Mouse (Mus musculus) activated CD4-positive, CD25-positive, alpha-beta regulatory T cell, adult 4 months (primary cell): ENCODE results near the gene Zfp791. TPM values are rescaled to one million over a fixed set of nuclear protein-coding genes. Genes with fewer than 3 reads are reported as not detected.
A peak's percentile ranks its signal among the peaks of the same experiment; 100 is the strongest.
"Not testable (repeated sequence)": the region's sequence is repeated elsewhere in the genome, so short reads cannot be mapped to it uniquely, and the experiment has no call there.

Experiments used
- ATAC-seq: one replicate; pipeline ENCODE4 v1.8.0; 2017
- polyA plus RNA-seq, 2 experiments: library from polyadenylated mRNA; unstranded; fragments of 100-300 nt; shearing (Covaris generic); gene quantifications; one replicate each; pipeline ENCODE4 v1.2.1; 2017

Gene Zfp791
- polyA plus RNA-seq, 2 experiments from 2014 or later: not detected

GRCm38 (mm10) chr8:85082169-85082568 lies 40.7 kb downstream of the Zfp791 start:
- not testable (repeated sequence) for ATAC-seq

GRCm38 (mm10) chr8:85081216-85081555 lies 41.7 kb downstream of the Zfp791 start, which contains the start of gene Wdr83:
Gene Wdr83 (minus strand): TSS chr8:85081306.
- peak; percentile 20 for ATAC-seq

DNA sequence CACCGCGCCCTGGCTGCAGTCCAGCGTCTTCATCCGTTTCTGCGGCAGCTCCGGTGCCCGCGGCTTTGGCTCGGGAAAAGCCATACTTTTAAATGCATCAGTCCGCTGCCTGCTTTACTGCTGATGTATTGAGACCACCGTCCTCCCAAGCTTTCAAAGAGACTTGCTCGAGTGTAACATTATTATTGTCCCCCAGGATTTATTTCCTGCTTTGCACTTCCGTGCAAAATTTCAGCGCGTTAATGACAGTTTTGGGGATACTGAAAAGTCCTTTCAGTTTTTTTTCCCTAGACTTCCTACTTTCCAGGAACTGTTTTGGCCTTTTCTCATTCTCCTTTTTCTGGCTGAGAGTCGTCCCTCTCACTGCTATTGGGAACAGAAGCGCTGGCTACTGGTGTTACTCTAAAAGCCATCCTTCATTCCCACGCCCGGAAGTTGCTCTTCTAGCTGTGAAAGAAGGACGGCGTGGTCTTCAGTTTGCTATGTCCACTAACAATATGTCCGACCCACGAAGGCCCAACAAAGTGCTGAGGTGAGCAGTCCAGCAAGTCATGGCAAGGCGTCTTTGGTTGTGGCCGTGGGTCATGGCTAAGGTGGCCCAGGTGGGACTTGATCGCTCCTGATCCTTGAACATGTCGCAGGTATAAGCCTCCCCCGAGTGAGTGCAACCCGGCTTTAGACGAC lies 42.2 kb downstream of the Zfp791 start, which contains the start of gene Wdr83os:
Gene Wdr83os (plus strand): TSS at position 209 of the 684 bp plus-strand sequence.
- peak; percentile 7 for ATAC-seq

GRCm38 (mm10) chr8:85080214-85080531 lies 42.7 kb downstream of the Zfp791 start:
- no peak for ATAC-seq

GRCm38 (mm10) chr8:85076993-85077392 lies 45.9 kb downstream of the Zfp791 start:
- ATAC-seq: peak; percentile 66

DNA sequence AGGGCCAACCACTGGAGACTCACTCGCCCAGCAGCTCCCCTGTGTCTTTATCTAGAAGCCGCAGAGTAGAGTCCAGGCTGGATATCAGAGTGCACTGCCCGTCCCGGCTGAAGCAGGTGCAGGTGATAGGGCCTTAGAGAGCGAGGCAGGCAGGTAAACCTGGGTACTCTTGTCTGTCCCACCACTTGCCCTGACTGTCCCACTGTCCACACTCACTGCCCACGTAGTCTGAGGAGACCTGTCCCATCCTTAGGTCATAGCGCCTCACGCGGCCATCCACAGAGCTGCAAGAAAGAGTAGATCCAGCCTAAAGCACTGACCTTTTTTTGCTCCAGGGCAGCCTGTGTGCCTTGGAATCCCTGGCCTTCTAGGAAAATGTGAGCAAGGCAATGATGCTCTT lies 46.9 kb downstream of the Zfp791 start:
- no peak for ATAC-seq

- no peak for ATAC-seq
Observed at GRCm38 (mm10) chr8:85074617-85075016, 48.3 kb downstream of the Zfp791 start.

GRCm38 (mm10) chr8:85074167-85074566 lies 48.7 kb downstream of the Zfp791 start:
- ATAC-seq: no peak

DNA sequence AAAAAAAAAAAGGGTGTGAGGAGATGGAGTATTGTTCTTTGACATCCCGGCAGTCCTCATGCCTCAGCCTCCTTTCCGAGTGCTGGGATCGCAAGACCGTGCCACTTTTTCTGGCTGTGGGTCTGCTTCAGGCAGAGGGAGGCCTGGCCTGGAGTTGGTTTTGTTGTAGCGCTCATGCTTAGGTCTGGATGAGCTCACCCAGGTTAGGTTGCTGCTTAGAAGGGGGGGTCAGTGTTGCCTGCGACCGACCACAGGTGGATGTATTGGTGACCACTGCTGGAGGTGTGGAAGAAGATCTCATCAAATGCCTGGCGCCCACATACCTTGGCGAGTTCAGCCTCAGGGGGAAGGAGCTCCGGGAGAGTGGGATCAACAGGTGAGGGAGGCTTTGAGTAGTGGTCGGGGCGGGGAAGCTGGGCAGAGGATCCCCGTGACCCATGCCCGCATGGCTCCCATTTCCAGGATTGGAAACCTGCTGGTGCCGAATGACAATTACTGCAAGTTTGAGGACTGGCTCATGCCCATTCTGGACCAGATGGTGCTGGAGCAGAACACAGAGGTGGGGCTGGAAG lies 49.8 kb downstream of the Zfp791 start:
- ATAC-seq: no peak

- ATAC-seq: no peak
Observed at GRCm38 (mm10) chr8:85072364-85072929, 50.4 kb downstream of the Zfp791 start.

GRCm38 (mm10) chr8:85071514-85072281 lies 51.2 kb downstream of the Zfp791 start, which contains the start of gene Dhps:
Gene Dhps (plus strand): TSS chr8:85071757.
- ATAC-seq: peak; percentile 91

- ATAC-seq: no peak
Observed at GRCm38 (mm10) chr8:85071041-85071440, 51.9 kb downstream of the Zfp791 start.

DNA sequence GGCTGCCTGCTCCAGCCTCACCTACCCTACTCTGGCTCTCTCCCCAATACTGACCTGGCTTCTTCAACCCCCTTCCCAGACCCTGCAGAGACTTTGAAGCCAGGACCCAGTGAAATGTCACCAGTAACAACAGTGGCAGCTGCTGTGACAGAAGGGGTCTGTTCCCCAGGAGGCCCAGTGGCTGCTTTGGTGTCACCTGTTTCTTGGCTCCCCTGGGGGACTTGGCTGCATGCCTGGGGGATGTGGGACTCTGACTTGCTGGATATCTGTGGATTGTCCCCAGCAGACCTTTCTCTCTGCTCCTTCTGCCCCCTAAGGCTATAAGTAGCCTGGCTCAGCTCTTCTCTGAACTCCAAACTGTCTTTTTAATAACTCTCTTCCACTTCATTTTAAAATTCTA lies 54.9 kb downstream of the Zfp791 start, which contains the start of gene Gm5741:
Gene Gm5741 (minus strand): TSS at position 1 of the 400 bp plus-strand sequence.
- no peak for ATAC-seq

DNA sequence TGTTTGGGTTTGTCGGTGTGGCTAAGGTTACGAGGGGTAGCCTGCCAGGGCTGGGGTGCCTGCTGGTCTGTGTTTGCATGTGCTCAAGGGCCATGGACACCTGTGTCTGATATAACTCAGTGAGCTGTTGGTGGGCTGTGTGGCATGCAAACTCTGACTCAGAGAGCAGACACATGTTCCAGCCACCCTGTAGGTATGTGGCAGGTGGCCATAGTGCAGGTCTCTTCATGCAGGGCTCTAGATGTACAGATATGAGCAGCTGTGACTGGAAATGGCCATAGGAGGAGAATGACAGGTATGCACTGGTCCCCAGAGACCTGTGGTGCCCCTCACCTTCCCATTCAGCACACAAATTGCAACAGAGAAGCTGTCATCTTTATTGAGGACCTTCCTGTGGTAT lies 55.7 kb downstream of the Zfp791 start:
- ATAC-seq: no peak

DNA sequence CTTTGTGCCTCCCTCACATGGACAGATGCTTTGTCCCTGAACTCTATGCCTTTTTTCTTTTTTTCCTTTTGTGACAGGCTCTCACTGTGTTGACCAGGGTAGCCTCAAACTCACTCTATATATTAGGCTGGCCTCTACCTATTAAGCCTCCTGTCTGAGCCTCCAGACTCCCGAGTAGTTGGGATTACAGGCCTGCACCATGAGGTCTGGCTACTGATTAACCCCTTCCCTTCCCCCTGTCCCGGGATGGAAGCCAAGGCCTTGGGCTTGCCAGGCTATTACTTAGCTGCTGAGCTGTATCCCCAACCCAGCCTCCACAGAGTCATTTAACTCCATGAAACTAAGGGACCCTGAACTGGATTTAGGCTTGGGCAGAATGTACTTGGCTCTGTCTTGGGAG lies 57.7 kb downstream of the Zfp791 start:
- no peak for ATAC-seq

- no peak for ATAC-seq
Observed at GRCm38 (mm10) chr8:85062603-85063002, 60.3 kb downstream of the Zfp791 start.

DNA sequence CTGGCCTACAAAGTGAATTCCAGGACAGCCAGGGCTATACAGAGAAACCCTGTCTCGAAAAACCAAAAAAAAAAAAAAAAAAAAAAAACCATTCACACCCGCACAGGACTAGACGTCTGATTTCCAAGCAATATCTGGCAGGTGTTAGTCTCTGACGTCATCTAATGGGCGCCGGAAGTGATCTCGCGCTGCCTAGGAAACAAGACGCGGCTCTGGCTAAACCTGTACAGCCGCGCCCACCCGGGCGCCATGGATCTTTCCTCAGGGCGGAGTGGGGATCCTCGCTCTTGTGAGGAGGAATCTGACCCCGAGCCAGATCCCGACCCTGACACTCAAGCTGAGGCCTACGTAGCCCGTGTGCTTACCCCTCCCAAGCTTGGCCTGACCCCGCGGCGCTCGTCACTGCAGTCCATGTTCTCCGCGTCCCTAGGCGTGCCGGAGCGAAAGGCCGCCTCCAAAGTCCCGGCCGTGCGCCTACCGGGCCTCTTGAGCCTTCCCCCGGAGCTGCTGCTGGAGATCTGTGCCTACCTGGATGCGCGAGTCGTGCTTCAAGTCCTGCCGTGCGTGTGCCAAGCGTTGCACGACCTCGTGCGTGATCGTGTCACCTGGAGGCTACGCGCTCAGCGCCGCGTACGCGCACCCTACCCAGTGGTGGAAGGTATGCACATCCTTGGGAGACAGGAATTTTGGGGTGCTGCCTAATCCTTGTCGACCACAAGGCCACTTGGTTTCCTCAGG lies 62.8 kb downstream of the Zfp791 start, which contains the start of gene Fbxw9:
Gene Fbxw9 (plus strand): TSS at position 177 of the 738 bp plus-strand sequence.
- ATAC-seq: peak; percentile 99

Other genes starting within 250 kb of the Zfp791 start
- gene Gcdh, start 229.2 kb downstream of the Zfp791 start, polyA plus RNA-seq: 10 to 100 TPM; 11.3 to 15.1 TPM
- 1 to 10 TPM in 1 of 2 experiments, not detected in 1; 1.1 TPM for gene Klf1, start 221.2 kb downstream of the Zfp791 start, polyA plus RNA-seq
- gene Dnase2a, start 214.5 kb downstream of the Zfp791 start, polyA plus RNA-seq: 10 to 100 TPM; 15.1 to 18.1 TPM
- 1 to 10 TPM in 1 of 2 experiments, under 1 TPM in 1; 0.64 to 1.0 TPM for gene Mast1, start 185.7 kb downstream of the Zfp791 start, polyA plus RNA-seq
- not detected for gene Rtbdn, start 176.1 kb downstream of the Zfp791 start, polyA plus RNA-seq
- gene Gm49661, start 153.7 kb downstream of the Zfp791 start, polyA plus RNA-seq: not detected
- 100 to 1,000 TPM; 246 to 312 TPM for gene Prdx2, start 153.5 kb downstream of the Zfp791 start, polyA plus RNA-seq
- gene Rnaseh2a, start 153.3 kb downstream of the Zfp791 start, polyA plus RNA-seq: 10 to 100 TPM; 68.9 to 91.0 TPM
- 10 to 100 TPM; 28.9 to 30.5 TPM for gene Junb, start 144.4 kb downstream of the Zfp791 start, polyA plus RNA-seq
- gene Hook2, start 132.5 kb downstream of the Zfp791 start, polyA plus RNA-seq: 1 to 10 TPM; 2.6 to 3.0 TPM
- gene Best2, start 108.6 kb downstream of the Zfp791 start, polyA plus RNA-seq: not detected
- 10 to 100 TPM; 55.6 to 98.1 TPM for gene Asna1, start 97.8 kb downstream of the Zfp791 start, polyA plus RNA-seq
- gene Trir, start 96.3 kb downstream of the Zfp791 start, polyA plus RNA-seq: 10 to 100 TPM; 26.8 to 30.5 TPM
- gene Tnpo2, start 86.2 kb downstream of the Zfp791 start, polyA plus RNA-seq: 10 to 100 TPM in 1 of 2 experiments, 1 to 10 TPM in 1; 9.2 to 19.4 TPM
- 1 to 10 TPM; 2.8 to 3.1 TPM for gene Fbxw9, start 63.0 kb downstream of the Zfp791 start, polyA plus RNA-seq
- gene Gm5741, start 55.1 kb downstream of the Zfp791 start, polyA plus RNA-seq: not detected
- gene Dhps, start 51.3 kb downstream of the Zfp791 start, polyA plus RNA-seq: 10 to 100 TPM; 28.3 to 29.8 TPM
- gene Wdr83os, start 42.4 kb downstream of the Zfp791 start, polyA plus RNA-seq: 100 to 1,000 TPM; 132 to 134 TPM
- 10 to 100 TPM; 33.1 to 46.7 TPM for gene Wdr83, start 41.8 kb downstream of the Zfp791 start, polyA plus RNA-seq
- gene Man2b1, start 39.8 kb downstream of the Zfp791 start, polyA plus RNA-seq: 10 to 100 TPM; 64.8 to 82.0 TPM
- under 1 TPM in 1 of 2 experiments, not detected in 1; 0.20 TPM for gene Cks1brt, start 28.8 kb upstream of the Zfp791 start, polyA plus RNA-seq
- gene Olfr371, start 102.9 kb upstream of the Zfp791 start, polyA plus RNA-seq: not detected
- gene Orc6, start 176.5 kb upstream of the Zfp791 start, polyA plus RNA-seq: 10 to 100 TPM; 46.3 to 53.2 TPM
- gene Vps35, start 176.7 kb upstream of the Zfp791 start, polyA plus RNA-seq: 100 to 1,000 TPM; 101 to 109 TPM